Mouse (Mus musculus) spleen, adult 2 months (tissue): ENCODE measurements around the gene Pfdn4.

Experiments
- CTCF ChIP-seq: fragments of 200-500 bp; IDR thresholded peaks from 2 replicates; pipeline ENCODE4 v1.5.1; 2011; ENCODE audit warnings: mild to moderate bottlenecking, inconsistent platforms; ENCODE audit not compliant: insufficient read depth, insufficient read length, insufficient replicate concordance; ENCODE audit errors: extremely low read depth
- POLR2A ChIP-seq: fragments of 200-500 bp; IDR thresholded peaks from 2 replicates; pipeline ENCODE4 v1.6.1; 2011; ENCODE audit warnings: low read depth, low read length, inconsistent platforms

DNA sequence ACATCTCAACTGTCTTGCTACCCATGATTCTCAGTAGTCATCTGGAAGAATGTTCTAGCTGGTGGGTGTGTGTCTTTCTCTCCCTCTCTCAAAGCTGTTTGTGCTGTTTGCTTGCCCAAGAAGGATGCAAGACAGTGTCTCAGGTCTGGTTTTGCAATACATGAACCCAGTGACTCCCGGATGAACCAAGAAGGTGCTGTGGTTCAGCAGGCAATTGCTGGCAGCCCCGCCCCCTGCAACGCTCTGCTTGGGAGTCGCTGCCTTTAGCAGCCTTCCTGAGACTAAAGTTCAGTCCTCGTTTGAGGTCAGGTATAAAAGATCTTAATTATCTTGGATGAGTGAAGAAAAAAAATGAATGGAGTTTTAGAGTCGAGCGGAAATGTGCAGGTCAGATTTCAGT, 34.6 kb upstream of the Pfdn4 start:
- TF ChIP-seq POLR2A (no peak), CTCF (no peak)
